9 mouse cellular contexts compared by ENCODE assay signal in the genomic region with DNA sequence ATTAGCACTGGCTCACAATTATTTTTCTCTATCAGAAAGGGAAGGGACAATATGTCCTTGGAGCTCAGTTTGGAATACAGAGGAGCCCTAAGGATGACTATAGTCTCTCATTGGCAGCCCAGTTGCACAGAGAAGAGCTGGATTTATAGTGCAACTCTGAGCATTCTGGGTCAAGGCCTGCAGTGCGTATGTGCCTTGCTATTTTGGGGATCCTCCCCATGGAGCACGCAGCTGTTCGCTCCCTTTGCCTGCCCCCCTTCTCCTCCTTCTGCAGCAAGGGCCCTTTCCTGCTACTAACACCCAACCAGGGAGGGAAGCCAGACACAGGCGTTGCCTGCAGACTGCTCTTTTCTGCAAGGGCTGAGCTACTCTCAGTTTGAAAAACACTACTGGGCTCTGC. TPM values are rescaled to one million over a fixed set of nuclear protein-coding genes. Genes with fewer than 3 reads are reported as not detected.
DNase-seq lines count a peak whose midpoint lies in the region; ATAC-seq and TF ChIP-seq lines count a peak whose summit lies in the region.
"Had no signal": no experiment of that assay in that cellular context is flagged by ENCODE, and none has a peak within 500 bp of the region (broad histone marks: within the 10 kb centered on the region; RNA-seq: fewer than 3 reads in every experiment).

No protein-coding gene starts in this region.

- no peak overlapping the region for H3K4me2 ChIP-seq in neural tube, embryonic 15.5 days

- no peak for ATAC-seq in neural tube, embryonic 15.5 days (ENCODE audit: low FRiP score)
- ATAC-seq in erythroid progenitor cell, adult 5-6 weeks (replicated peaks; ENCODE audit: low FRiP score, poor library complexity, severe bottlenecking) = no peak

- TF ChIP-seq POLR2A in heart, adult 2 months (IDR thresholded peaks at IDR 0.05; ENCODE audit: insufficient read depth, low read depth, low read length) = no peak

- WGBS in heart, adult 2 months = 62% methylated on average over 4 of the region's 4 CpGs
- WGBS in heart, embryonic 10.5 days = 78% methylated on average over 4 of the region's 4 CpGs
- 72% methylated on average over 4 of the region's 4 CpGs for WGBS in neural tube, embryonic 15.5 days

- peak; percentile 57 to 71 for DNase-seq in heart, adult 2 months
- no peak for DNase-seq in heart, embryonic 10.5 days (ENCODE audit: low spot score)
- DNase-seq in brain, adult 2 months (ENCODE audit: low read depth, low spot score) = peak; percentile 97
- peak; percentile 76 for DNase-seq in gastrocnemius, postnatal 25 days
- DNase-seq in left cerebral cortex, postnatal 36 days (ENCODE audit: low spot score in 2 of 2) = peak; percentile 37
- DNase-seq in c-Kit-positive CD71-positive TER-119-positive erythroid progenitor cells, embryonic 14.5 days (ENCODE audit: low spot score) = no peak

- intact Hi-C loops in heart, adult 2 months (cut with DNase I) = loop anchor here (5.0 kb wide), 1 partner anchor 54 kb away; a partner anchor contains a TSS
- intact Hi-C loops in left cerebral cortex, postnatal 36 days (cut with DNase I) = no loop called here

- TF ChIP-seq EP300 in heart, adult 2 months (IDR thresholded peaks at IDR 0.05; ENCODE audit: insufficient read depth, low read depth, low read length) = no peak

- no peak overlapping the region for H3K9ac ChIP-seq in heart, adult 2 months (ENCODE audit: low read depth, low read length)
- no peak overlapping the region for H3K9ac ChIP-seq in neural tube, embryonic 15.5 days (replicated peaks)

- H3K36me3 ChIP-seq in heart, adult 2 months (ENCODE audit: control insufficient read depth, insufficient read depth, low read length) = peaks cover 4% of the 10 kb centered on the region
- no peaks in the 10 kb centered on the region for H3K36me3 ChIP-seq in heart, embryonic 10.5 days
- no peaks in the 10 kb centered on the region for H3K36me3 ChIP-seq in neural tube, embryonic 15.5 days

- H3K79me2 ChIP-seq in heart, adult 2 months (replicated peaks; ENCODE audit: control insufficient read depth, insufficient read depth, low read length) = no peaks in the 10 kb centered on the region

- no peaks in the 10 kb centered on the region for H3K9me3 ChIP-seq in heart, embryonic 10.5 days
- H3K9me3 ChIP-seq in neural tube, embryonic 15.5 days (replicated peaks) = no peaks in the 10 kb centered on the region

- H3K27me3 ChIP-seq in heart, adult 2 months (ENCODE audit: control insufficient read depth, insufficient read depth, low read length) = no peaks in the 10 kb centered on the region
- H3K27me3 ChIP-seq in heart, embryonic 10.5 days (ENCODE audit: insufficient read depth, poor library complexity, severe bottlenecking) = peaks cover 9% of the 10 kb centered on the region; the same call in 1 of the 2 replicates
- no peaks in the 10 kb centered on the region for H3K27me3 ChIP-seq in neural tube, embryonic 15.5 days (replicated peaks)

- H3K4me1 ChIP-seq in heart, adult 2 months (ENCODE audit: control insufficient read depth, insufficient read depth, low read length) = peaks cover 14% of the 10 kb centered on the region
- H3K4me1 ChIP-seq in heart, embryonic 10.5 days = no peaks in the 10 kb centered on the region
- no peaks in the 10 kb centered on the region for H3K4me1 ChIP-seq in neural tube, embryonic 15.5 days

- H3K4me3 ChIP-seq in heart, adult 2 months = no peak overlapping the region
- H3K4me3 ChIP-seq in heart, embryonic 10.5 days = no peak overlapping the region
- H3K4me3 ChIP-seq in neural tube, embryonic 15.5 days (replicated peaks) = no peak overlapping the region
- H3K4me3 ChIP-seq: myocyte had no signal

- no peak for TF ChIP-seq CTCF in heart, adult 2 months (IDR thresholded peaks at IDR 0.05)

- peak overlapping the region; percentile 66 for H3K27ac ChIP-seq in heart, adult 2 months
- H3K27ac ChIP-seq in heart, embryonic 10.5 days = no peak overlapping the region
- H3K27ac ChIP-seq in neural tube, embryonic 15.5 days (replicated peaks) = no peak overlapping the region

RNA-seq across cellular contexts. Expression of a gene that starts 56.3 kb away (rescaled TPM):
- total RNA-seq in heart, adult 2 months (2021) = 1 to 10 TPM; 5.7 to 7.0 TPM
- 4.3 and 4.5 TPM in 2 replicates for polyA plus RNA-seq in heart, adult 2 months (2012; rRNA removed)
- 1.1 and 1.6 TPM in 2 replicates for polyA plus RNA-seq in heart, embryonic 10.5 days (2016; fragmentation: Nextera tagmentation; extraction: Ambion mirVana)
- total RNA-seq in gastrocnemius, postnatal 25 days (2021) = 1 to 10 TPM; 2.3 to 2.4 TPM
- total RNA-seq in left cerebral cortex, postnatal 36 days (2021) = 10 to 100 TPM; 27.2 to 35.8 TPM
- 4.8 and 5.1 TPM in 2 replicates for polyA plus RNA-seq in neural tube, embryonic 15.5 days (2015; fragmentation: Nextera tagmentation; extraction: Ambion mirVana)
- total RNA-seq in erythroid progenitor cell, adult 5-6 weeks (2015; ENCODE audit: low replicate concordance) = 1.4 TPM in 1 of 2 replicates, not detected in the other
- total RNA-seq in erythroid progenitor cell, adult 5-6 weeks (2017; ENCODE audit: low replicate concordance) = not detected in 2 replicates

Comparison
In these comparisons a context has a peak if more than half of its experiments do, and no peak if none do; other contexts are left out.
1. DNase-seq: peak in heart, adult 2 months (2 of 2), brain, adult 2 months (single experiment), gastrocnemius, postnatal 25 days (single experiment) and left cerebral cortex, postnatal 36 days (2 of 2); none in heart, embryonic 10.5 days (single experiment) and c-Kit-positive CD71-positive TER-119-positive erythroid progenitor cells, embryonic 14.5 days (single experiment).